Mouse (Mus musculus): ENCODE measurements at regions not wholly inside any gene's neighbourhood (a gene's known extent, or its start where the extent isn't known, plus 50 kb on each side); places are given as distances from the start of the nearest gene placed in this dataset.

GRCm38 (mm10) chr14:48607131-48607530 lies 66.5 kb downstream of the Otx2 start:
- Histone ChIP-seq H3K9me3 (replicated peaks; ENCODE audit: low read length) (no peaks in the 10 kb centered on the region), H3K36me3 (ENCODE audit: insufficient read depth, low read length) (no peaks in the 10 kb centered on the region), H3K4me1 (replicated peaks; ENCODE audit: insufficient read depth, low read length) (no peaks in the 10 kb centered on the region), H3K9ac (ENCODE audit: low read depth, low read length) (no peak overlapping the region), H3K4me2 (ENCODE audit: low read length) (no peak overlapping the region), H3K27ac (no peak overlapping the region), H3K4me3 (replicated peaks; ENCODE audit: low read depth, low read length) (no peak overlapping the region), H3K27me3 (ENCODE audit: insufficient read depth, low read length) (no peaks in the 10 kb centered on the region)
- no peak for ATAC-seq (replicated peaks; ENCODE audit: low FRiP score, low read depth)
- DNase-seq (ENCODE audit: low spot score), result no peak
- TF ChIP-seq CTCF (IDR thresholded peaks at IDR 0.05; ENCODE audit: low read depth), result no peak
- WGBS, result 75% methylated on average over 6 of the region's 6 CpGs

GRCm38 (mm10) chr14:48603490-48603889 lies 70.1 kb downstream of the Otx2 start:
- H3K27ac ChIP-seq, result no peak overlapping the region
- no peak overlapping the region for H3K9ac ChIP-seq (ENCODE audit: low read depth, low read length)
- ATAC-seq (replicated peaks; ENCODE audit: low FRiP score, low read depth) (peak; percentile 57), DNase-seq (ENCODE audit: low spot score) (peak; percentile 46)
- H3K4me1 ChIP-seq (replicated peaks; ENCODE audit: insufficient read depth, low read length), result no peaks in the 10 kb centered on the region
- no peaks in the 10 kb centered on the region for H3K27me3 ChIP-seq (ENCODE audit: insufficient read depth, low read length)
- 32% methylated on average over 6 of the region's 6 CpGs for WGBS
- TF ChIP-seq CTCF (IDR thresholded peaks at IDR 0.05; ENCODE audit: low read depth), result no peak
- H3K4me3 ChIP-seq (replicated peaks; ENCODE audit: low read depth, low read length), result no peak overlapping the region
- H3K9me3 ChIP-seq (replicated peaks; ENCODE audit: low read length), result no peaks in the 10 kb centered on the region
- H3K4me2 ChIP-seq (ENCODE audit: low read length), result no peak overlapping the region
- no peaks in the 10 kb centered on the region for H3K36me3 ChIP-seq (ENCODE audit: insufficient read depth, low read length)

GRCm38 (mm10) chr14:48594334-48594733 lies 79.3 kb downstream of the Otx2 start:
- Histone ChIP-seq H3K9me3 (replicated peaks; ENCODE audit: low read length) (no peaks in the 10 kb centered on the region), H3K4me1 (replicated peaks; ENCODE audit: insufficient read depth, low read length) (0 out of 2 replicates have a peak, but pooled peaks cover 4% of the 10 kb centered on the region), H3K4me3 (replicated peaks; ENCODE audit: low read depth, low read length) (no peak overlapping the region), H3K9ac (ENCODE audit: low read depth, low read length) (no peak overlapping the region), H3K36me3 (ENCODE audit: insufficient read depth, low read length) (no peaks in the 10 kb centered on the region), H3K4me2 (ENCODE audit: low read length) (no peak overlapping the region), H3K27ac (no peak overlapping the region), H3K27me3 (ENCODE audit: insufficient read depth, low read length) (no peaks in the 10 kb centered on the region)
- 89% methylated on average over 5 of the region's 5 CpGs for WGBS
- TF ChIP-seq CTCF (IDR thresholded peaks at IDR 0.05; ENCODE audit: low read depth), result no peak
- no peak for DNase-seq (ENCODE audit: low spot score)
- no peak for ATAC-seq (replicated peaks; ENCODE audit: low FRiP score, low read depth)

GRCm38 (mm10) chr14:48593363-48593762 lies 80.3 kb downstream of the Otx2 start:
- 68% methylated on average over 8 of the region's 8 CpGs for WGBS

GRCm38 (mm10) chr14:48591483-48592230 lies 82.0 kb downstream of the Otx2 start:
- H3K27ac ChIP-seq, result no peak overlapping the region
- no peaks in the 10 kb centered on the region for H3K36me3 ChIP-seq (ENCODE audit: insufficient read depth, low read length)
- TF ChIP-seq CTCF (IDR thresholded peaks at IDR 0.05; ENCODE audit: low read depth), result no peak
- no peak overlapping the region for H3K4me3 ChIP-seq (replicated peaks; ENCODE audit: low read depth, low read length)
- no peak overlapping the region for H3K9ac ChIP-seq (ENCODE audit: low read depth, low read length)
- ATAC-seq (replicated peaks; ENCODE audit: low FRiP score, low read depth), result no peak
- WGBS, result 68% methylated on average over 15 of the region's 15 CpGs
- no peak overlapping the region for H3K4me2 ChIP-seq (ENCODE audit: low read length)
- H3K9me3 ChIP-seq (replicated peaks; ENCODE audit: low read length), result no peaks in the 10 kb centered on the region
- 0 out of 2 replicates have a peak, but pooled peaks cover 4% of the 10 kb centered on the region for H3K4me1 ChIP-seq (replicated peaks; ENCODE audit: insufficient read depth, low read length)
- H3K27me3 ChIP-seq (ENCODE audit: insufficient read depth, low read length), result no peaks in the 10 kb centered on the region
- no peak for DNase-seq (ENCODE audit: low spot score)

More at GRCm38 (mm10) chr14:48593363-48593762, 80.3 kb downstream of the Otx2 start:
- Histone ChIP-seq H3K4me1 (replicated peaks; ENCODE audit: insufficient read depth, low read length) (0 out of 2 replicates have a peak, but pooled peaks cover 4% of the 10 kb centered on the region), H3K27me3 (ENCODE audit: insufficient read depth, low read length) (no peaks in the 10 kb centered on the region), H3K9me3 (replicated peaks; ENCODE audit: low read length) (no peaks in the 10 kb centered on the region), H3K9ac (ENCODE audit: low read depth, low read length) (no peak overlapping the region), H3K27ac (no peak overlapping the region), H3K4me2 (ENCODE audit: low read length) (no peak overlapping the region), H3K4me3 (replicated peaks; ENCODE audit: low read depth, low read length) (no peak overlapping the region), H3K36me3 (ENCODE audit: insufficient read depth, low read length) (no peaks in the 10 kb centered on the region)
- no peak for TF ChIP-seq CTCF (IDR thresholded peaks at IDR 0.05; ENCODE audit: low read depth)
- ATAC-seq (replicated peaks; ENCODE audit: low FRiP score, low read depth), result no peak
- no peak for DNase-seq (ENCODE audit: low spot score)

GRCm38 (mm10) chr14:48590426-48590825 lies 83.2 kb downstream of the Otx2 start:
- Histone ChIP-seq H3K4me3 (replicated peaks; ENCODE audit: low read depth, low read length) (no peak overlapping the region), H3K4me2 (ENCODE audit: low read length) (no peak overlapping the region), H3K9ac (ENCODE audit: low read depth, low read length) (no peak overlapping the region), H3K4me1 (replicated peaks; ENCODE audit: insufficient read depth, low read length) (0 out of 2 replicates have a peak, but pooled peaks cover 4% of the 10 kb centered on the region), H3K27ac (no peak overlapping the region), H3K36me3 (ENCODE audit: insufficient read depth, low read length) (no peaks in the 10 kb centered on the region), H3K9me3 (replicated peaks; ENCODE audit: low read length) (no peaks in the 10 kb centered on the region), H3K27me3 (ENCODE audit: insufficient read depth, low read length) (no peaks in the 10 kb centered on the region)
- 48% methylated on average over 14 of the region's 14 CpGs for WGBS
- DNase-seq (ENCODE audit: low spot score) (no peak), ATAC-seq (replicated peaks; ENCODE audit: low FRiP score, low read depth) (no peak)
- TF ChIP-seq CTCF (IDR thresholded peaks at IDR 0.05; ENCODE audit: low read depth), result no peak

All from kidney, postnatal 0 days (tissue).